Mouse (Mus musculus): ENCODE data around the gene Ugt1a10.
"Not testable (repeated sequence)": the region's sequence is repeated elsewhere in the genome, so short reads cannot be mapped to it uniquely, and the experiment has no call there.

Ugt1a10 gene

GRCm38 (mm10) chr1:88098546-88098945, 43.4 kb downstream of the Ugt1a10 start:
- DNase-seq = not testable (repeated sequence)

- not testable (repeated sequence) for DNase-seq
Observed at GRCm38 (mm10) chr1:88099691-88100090, 44.5 kb downstream of the Ugt1a10 start.

GRCm38 (mm10) chr1:88103019-88103418, 47.8 kb downstream of the Ugt1a10 start, which contains the start of gene Ugt1a6b:
Ugt1a6b (plus strand) TSS chr1:88103252.
- DNase-seq = not testable (repeated sequence)

GRCm38 (mm10) chr1:88103697-88104468, 48.7 kb downstream of the Ugt1a10 start:
- not testable (repeated sequence) for DNase-seq

- no peak for DNase-seq
Observed at GRCm38 (mm10) chr1:88104667-88105430, 49.7 kb downstream of the Ugt1a10 start.

GRCm38 (mm10) chr1:88105656-88106055, 50.5 kb downstream of the Ugt1a10 start:
- DNase-seq = no peak

- not testable (repeated sequence) for DNase-seq
Observed at GRCm38 (mm10) chr1:88109027-88109557, 53.9 kb downstream of the Ugt1a10 start.

- DNase-seq = not testable (repeated sequence)
Observed at GRCm38 (mm10) chr1:88109604-88110003, 54.4 kb downstream of the Ugt1a10 start.

GRCm38 (mm10) chr1:88112769-88113168, 57.6 kb downstream of the Ugt1a10 start:
- DNase-seq = not testable (repeated sequence)

- DNase-seq = not testable (repeated sequence)
Observed at GRCm38 (mm10) chr1:88120550-88120949, 65.4 kb downstream of the Ugt1a10 start.

- not testable (repeated sequence) for DNase-seq
Observed at GRCm38 (mm10) chr1:88121521-88121920, 66.3 kb downstream of the Ugt1a10 start.

GRCm38 (mm10) chr1:88125827-88126360, 70.7 kb downstream of the Ugt1a10 start:
- not testable (repeated sequence) for DNase-seq

GRCm38 (mm10) chr1:88129091-88129490, 73.9 kb downstream of the Ugt1a10 start:
- not testable (repeated sequence) for DNase-seq

GRCm38 (mm10) chr1:88130223-88130622, 75.0 kb downstream of the Ugt1a10 start:
- not testable (repeated sequence) for DNase-seq

- DNase-seq = no peak
Observed at GRCm38 (mm10) chr1:88133908-88134456, 78.8 kb downstream of the Ugt1a10 start.

GRCm38 (mm10) chr1:88134457-88135011, 79.3 kb downstream of the Ugt1a10 start, which contains the start of gene Ugt1a6a:
Ugt1a6a (plus strand) TSS chr1:88134809.
- not testable (repeated sequence) for DNase-seq

GRCm38 (mm10) chr1:88135229-88135904, 80.2 kb downstream of the Ugt1a10 start:
- not testable (repeated sequence) for DNase-seq

GRCm38 (mm10) chr1:88136646-88137045, 81.5 kb downstream of the Ugt1a10 start:
- no peak for DNase-seq

- no peak for DNase-seq
Observed at GRCm38 (mm10) chr1:88137264-88137663, 82.1 kb downstream of the Ugt1a10 start.

- no peak for DNase-seq
Observed at GRCm38 (mm10) chr1:88138145-88138544, 83.0 kb downstream of the Ugt1a10 start.

- DNase-seq = not testable (repeated sequence)
Observed at GRCm38 (mm10) chr1:88140492-88140891, 85.3 kb downstream of the Ugt1a10 start.
